Mouse (Mus musculus) G1E (cell line): ENCODE measurements around the gene Zrsr1. TPM values are rescaled to one million over a fixed set of nuclear protein-coding genes. Genes with fewer than 3 reads are reported as not detected.

ENCODE experiments used
- ATAC-seq: 2 replicates; pipeline ENCODE4 v1.8.0; 2016; ENCODE audit warnings: mild to moderate bottlenecking; ENCODE audit not compliant: insufficient number of reproducible peaks, poor library complexity, low FRiP score, severe bottlenecking; ENCODE audit errors: extremely low read depth
- DNase-seq: peaks from one replicate; pipeline ENCODE4 v3.0.0; 2012; ENCODE audit warnings: low spot score
- H3K27me3 ChIP-seq: 2 replicates; pipeline ENCODE4 v1.6.1; 2012; ENCODE audit warnings: mild to moderate bottlenecking, low read length, inconsistent platforms; ENCODE audit not compliant: insufficient read depth
- H3K36me3 ChIP-seq: replicated peaks from 2 replicates; pipeline ENCODE3; 2012; ENCODE audit warnings: mild to moderate bottlenecking, inconsistent platforms
- H3K4me1 ChIP-seq: 2 replicates; pipeline ENCODE4 v1.6.1; 2012; ENCODE audit warnings: low read depth, low read length, inconsistent platforms, mixed read lengths; ENCODE audit not compliant: insufficient read depth
- H3K4me3 ChIP-seq: 2 replicates; pipeline ENCODE4 v1.5.1; 2012; ENCODE audit warnings: low read depth, mild to moderate bottlenecking, inconsistent platforms, low read length, moderate library complexity, mixed read lengths
- H3K9me3 ChIP-seq: replicated peaks from 2 replicates; pipeline ENCODE4 v1.6.1; 2012; ENCODE audit warnings: inconsistent platforms
- CTCF ChIP-seq: IDR thresholded peaks from 2 replicates; pipeline ENCODE4 v1.5.1; 2012; ENCODE audit warnings: low read depth, low read length, inconsistent platforms, mixed read lengths
- GATA1 ChIP-seq: IDR thresholded peaks from 2 replicates; pipeline ENCODE4 v1.6.1; 2012; ENCODE audit warnings: borderline replicate concordance, low read length, inconsistent platforms, mixed read lengths
- GATA2 ChIP-seq: IDR thresholded peaks from 2 replicates; pipeline ENCODE4 v1.6.1; 2012; ENCODE audit warnings: low read depth, low read length, inconsistent platforms, borderline replicate concordance
- POLR2AphosphoS5 ChIP-seq: IDR thresholded peaks from 2 replicates; pipeline ENCODE4 v1.6.1; 2012; ENCODE audit warnings: low read depth, low read length, inconsistent platforms; ENCODE audit not compliant: insufficient replicate concordance
- TAL1 ChIP-seq: conservative IDR thresholded peaks from 2 replicates; pipeline ENCODE4 v1.6.1; 2012; ENCODE audit warnings: low read depth, low read length, inconsistent platforms, mixed read lengths
- polyA plus RNA-seq: library from polyadenylated mRNA; stranded (reverse); fragments of >175 nt; gene quantifications from 2 replicates; pipeline ENCODE4 v1.2.3, GENCODE M21; 2012
- total RNA-seq, 2 experiments: library from RNA; stranded (forward) in 1 of 2; stranded (reverse) in 1 of 2; fragments of 200-1000 nt in 1 of 2; fragments of >200 nt in 1 of 2; fragmentation: Nextera tagmentation in 1 of 2; gene quantifications; 2 replicates each; pipeline ENCODE4 v1.2.3; 2014 to 2017

Gene Zrsr1
- total and polyA plus RNA-seq, 3 experiments: 1.5 to 33.6 (median 10.4) TPM

GRCm38 (mm10) chr11:23023155-23023554 lies 51.4 kb downstream of the Zrsr1 start:
- Histone ChIP-seq H3K9me3 (no peaks in the 10 kb centered on the region), H3K4me1 (no peaks in the 10 kb centered on the region), H3K27me3 (peaks cover 20% of the 10 kb centered on the region), H3K36me3 (no peaks in the 10 kb centered on the region), H3K4me3 (no peak overlapping the region)
- DNase-seq (no peak), ATAC-seq (no peak)
- TF ChIP-seq GATA2: no peak
- no peak for TF ChIP-seq CTCF
- no peak for TF ChIP-seq GATA1
- no peak for TF ChIP-seq TAL1
- no peak for TF ChIP-seq POLR2AphosphoS5

- Histone ChIP-seq H3K4me1 (no peaks in the 10 kb centered on the region), H3K4me3 (no peak overlapping the region), H3K36me3 (no peaks in the 10 kb centered on the region), H3K9me3 (no peaks in the 10 kb centered on the region), H3K27me3 (peaks cover 22% of the 10 kb centered on the region)
- TF ChIP-seq TAL1 (no peak), GATA2 (no peak), GATA1 (no peak), POLR2AphosphoS5 (no peak), CTCF (no peak)
- DNase-seq (no peak), ATAC-seq (no peak)
Measured at GRCm38 (mm10) chr11:23024169-23024568, 52.4 kb downstream of the Zrsr1 start.

Other genes with a start within 250 kb of the Zrsr1 start
- 57.9 and 65.7 TPM in 2 replicates for gene B3gnt2, start 111.0 kb upstream of the Zrsr1 start, total RNA-seq (2014; fragmentation: Nextera tagmentation)
- 26.3 and 43.4 TPM in 2 replicates for gene B3gnt2, start 111.0 kb upstream of the Zrsr1 start, total RNA-seq (2017)
- 8.8 and 11.5 TPM in 2 replicates for gene B3gnt2, start 111.0 kb upstream of the Zrsr1 start, polyA plus RNA-seq
- 21.1 and 30.9 TPM in 2 replicates for gene Gm28048, start 10.1 kb downstream of the Zrsr1 start, total RNA-seq (2014; fragmentation: Nextera tagmentation)
- 16.2 and 37.9 TPM in 2 replicates for gene Gm28048, start 10.1 kb downstream of the Zrsr1 start, total RNA-seq (2017)
- gene Gm28048, start 10.1 kb downstream of the Zrsr1 start, polyA plus RNA-seq: not detected in 2 replicates
- gene Commd1, start 10.4 kb downstream of the Zrsr1 start, total RNA-seq (2014; fragmentation: Nextera tagmentation): 74.4 and 77.4 TPM in 2 replicates
- gene Commd1, start 10.4 kb downstream of the Zrsr1 start, total RNA-seq (2017): 93.9 and 111 TPM in 2 replicates
- gene Commd1, start 10.4 kb downstream of the Zrsr1 start, polyA plus RNA-seq: 27.7 and 34.1 TPM in 2 replicates
- gene Cct4, start 18.5 kb downstream of the Zrsr1 start, total RNA-seq (2014; fragmentation: Nextera tagmentation): 316 and 338 TPM in 2 replicates
- 354 and 358 TPM in 2 replicates for gene Cct4, start 18.5 kb downstream of the Zrsr1 start, total RNA-seq (2017)
- gene Cct4, start 18.5 kb downstream of the Zrsr1 start, polyA plus RNA-seq: 847 and 1,153 TPM in 2 replicates
- gene Fam161a, start 35.5 kb downstream of the Zrsr1 start, total RNA-seq (2014; fragmentation: Nextera tagmentation): 2.5 and 9.3 TPM in 2 replicates
- 3.1 and 3.5 TPM in 2 replicates for gene Fam161a, start 35.5 kb downstream of the Zrsr1 start, total RNA-seq (2017)
- 0.35 and 0.67 TPM in 2 replicates for gene Fam161a, start 35.5 kb downstream of the Zrsr1 start, polyA plus RNA-seq